Mouse (Mus musculus): ENCODE measurements around the gene 1300017J02Rik.

DNA sequence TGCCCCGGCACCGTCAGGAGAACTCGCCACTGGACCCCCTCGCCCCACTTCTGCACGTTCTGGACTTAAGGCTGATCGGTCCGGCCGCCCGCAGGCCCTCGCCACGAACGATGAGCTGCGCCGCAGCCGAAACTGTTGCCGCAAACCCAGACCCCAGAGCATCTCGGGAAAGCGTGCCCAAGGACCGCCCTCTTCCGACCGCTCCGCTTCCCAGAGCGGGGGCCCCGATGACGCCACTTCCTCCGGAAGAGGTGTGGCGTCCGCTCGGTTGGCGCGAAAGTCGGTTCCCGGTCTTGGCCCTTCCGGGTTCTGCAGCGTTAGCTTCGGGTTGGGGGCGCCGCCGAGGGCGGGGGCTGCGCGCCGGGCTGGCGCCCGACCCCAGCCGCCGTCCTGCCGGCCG lies at the start of gene 1300017J02Rik, which contains the start of gene Topbp1:
- TF ChIP-seq EP300 (IDR thresholded peaks at IDR 0.05; ENCODE audit: low read depth) (no peak), CTCF (IDR thresholded peaks at IDR 0.05; ENCODE audit: low read depth) (peak; percentile 14; the same call in 1 of the 2 replicates)
